ENCODE assay signal across 29 mouse cellular contexts in the genomic region with DNA sequence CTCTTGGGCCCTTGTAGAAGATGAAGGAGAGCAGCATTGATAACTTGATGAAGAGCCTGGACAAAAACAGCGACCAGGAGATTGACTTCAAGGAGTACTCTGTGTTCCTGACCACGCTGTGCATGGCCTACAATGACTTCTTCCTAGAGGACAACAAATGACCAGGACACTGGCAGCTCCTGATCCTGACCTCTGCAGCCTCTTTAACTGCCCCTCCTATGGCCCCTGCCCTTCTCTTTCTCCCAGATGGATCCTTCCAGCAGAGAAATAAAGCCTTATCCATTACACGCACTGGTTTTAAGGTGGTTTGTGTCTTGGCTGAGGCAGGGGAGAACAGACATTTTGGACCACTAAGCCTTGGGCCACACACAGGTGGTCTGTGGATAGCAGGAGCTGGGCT. TPM values are rescaled to one million over a fixed set of nuclear protein-coding genes. Genes with fewer than 3 reads are reported as not detected.
"Had no signal": no experiment of that assay in that cellular context is flagged by ENCODE, and none has a peak within 500 bp of the region (broad histone marks: within the 10 kb centered on the region; RNA-seq: fewer than 3 reads in every experiment).

No protein-coding gene starts in this region.

- H3K27ac ChIP-seq: layer of hippocampus, adult 2 months; left cerebral cortex, adult 2 months; liver, embryonic 13.5 days; midbrain, embryonic 12.5 days; midbrain, embryonic 15.5 days had no signal

- ATAC-seq: intestine, embryonic 16.5 days; midbrain, embryonic 15.5 days had no signal

- H3K4me2 ChIP-seq: liver, embryonic 13.5 days; midbrain, embryonic 12.5 days; midbrain, embryonic 15.5 days had no signal

- DNase-seq: kidney, adult 18-20 months; kidney, adult 9 months; kidney, postnatal 25 days; layer of hippocampus, adult 9-11 months; liver, embryonic 13.5 days; lung, adult 2 months; lung, postnatal 14 days; right cerebral cortex, postnatal 4 days; thymus, postnatal 25 days had no signal

- H3K4me3 ChIP-seq: layer of hippocampus, adult 2 months; left cerebral cortex, adult 2 months; liver, embryonic 13.5 days; midbrain, embryonic 12.5 days; midbrain, embryonic 15.5 days had no signal

- H3K9me3 ChIP-seq: liver, embryonic 13.5 days; midbrain, embryonic 12.5 days; midbrain, embryonic 15.5 days had no signal

- H3K9ac ChIP-seq: liver, embryonic 13.5 days; midbrain, embryonic 12.5 days; midbrain, embryonic 15.5 days had no signal

- H3K36me3 ChIP-seq: liver, embryonic 13.5 days; midbrain, embryonic 12.5 days; midbrain, embryonic 15.5 days had no signal

RNA-seq across cellular contexts. Expression of gene S100a5, which starts 3.2 kb away (rescaled TPM):
- total RNA-seq: layer of hippocampus, adult 2 months; layer of hippocampus, postnatal 25 days; left cerebral cortex, adult 2 months; left cerebral cortex, postnatal 10 days; left cerebral cortex, postnatal 36 days; liver, adult 2 months; megakaryocyte-erythroid progenitor cell, adult 5-6 weeks; monocyte, adult 5-6 weeks had no signal
- polyA plus RNA-seq: large intestine, adult 2 months; limb, embryonic 11.5 days; limb, embryonic 14.5 days; liver, adult 2 months; liver, embryonic 13.5 days; liver, embryonic 16.5 days; lung, adult 2 months; lung, embryonic 16.5 days; midbrain, embryonic 12.5 days; midbrain, embryonic 15.5 days; neural tube, embryonic 11.5 days; neural tube, embryonic 14.5 days had no signal

RNA-seq across cellular contexts. Expression of gene S100a4, which starts 7.9 kb away (rescaled TPM):
- polyA plus RNA-seq: neural tube, embryonic 11.5 days; neural tube, embryonic 14.5 days had no signal

RNA-seq across cellular contexts. Expression of gene Gm42674, which starts 9.8 kb away (rescaled TPM):
- total RNA-seq: layer of hippocampus, adult 2 months; layer of hippocampus, postnatal 25 days; left cerebral cortex, adult 2 months; left cerebral cortex, postnatal 10 days; left cerebral cortex, postnatal 36 days; liver, adult 2 months; megakaryocyte-erythroid progenitor cell, adult 5-6 weeks; monocyte, adult 5-6 weeks had no signal
- polyA plus RNA-seq: intestine, embryonic 16.5 days; kidney, embryonic 16.5 days; large intestine, adult 2 months; limb, embryonic 11.5 days; limb, embryonic 14.5 days; liver, adult 2 months; liver, embryonic 13.5 days; liver, embryonic 16.5 days; lung, adult 2 months; lung, embryonic 16.5 days; midbrain, embryonic 12.5 days; midbrain, embryonic 15.5 days; neural tube, embryonic 11.5 days; neural tube, embryonic 14.5 days; thymus, postnatal 0 days had no signal

RNA-seq across cellular contexts. Expression of gene S100a2, which starts 21.4 kb away (rescaled TPM):
- total RNA-seq: layer of hippocampus, adult 2 months; layer of hippocampus, postnatal 25 days; left cerebral cortex, adult 2 months; left cerebral cortex, postnatal 10 days; left cerebral cortex, postnatal 36 days; liver, adult 2 months; megakaryocyte-erythroid progenitor cell, adult 5-6 weeks; monocyte, adult 5-6 weeks had no signal
- polyA plus RNA-seq: intestine, embryonic 16.5 days; kidney, embryonic 16.5 days; large intestine, adult 2 months; limb, embryonic 11.5 days; limb, embryonic 14.5 days; liver, adult 2 months; liver, embryonic 13.5 days; liver, embryonic 16.5 days; lung, adult 2 months; lung, embryonic 16.5 days; midbrain, embryonic 12.5 days; midbrain, embryonic 15.5 days; neural tube, embryonic 11.5 days; neural tube, embryonic 14.5 days had no signal
